Mouse (Mus musculus) bone marrow, adult 2 months (tissue): ENCODE measurements around the gene Ikzf1.

Experiments
- CTCF ChIP-seq: fragments of 200-500 bp; IDR thresholded peaks from 2 replicates; pipeline ENCODE4 v1.5.1; 2011; ENCODE audit warnings: low read length, control low read depth; ENCODE audit not compliant: control insufficient read depth, insufficient read depth
- POLR2A ChIP-seq: fragments of 200-500 bp; IDR thresholded peaks from 2 replicates; pipeline ENCODE4 v1.6.1; 2011; ENCODE audit warnings: low read depth, mild to moderate bottlenecking, control low read depth, low read length, borderline replicate concordance; ENCODE audit not compliant: control insufficient read depth

DNA sequence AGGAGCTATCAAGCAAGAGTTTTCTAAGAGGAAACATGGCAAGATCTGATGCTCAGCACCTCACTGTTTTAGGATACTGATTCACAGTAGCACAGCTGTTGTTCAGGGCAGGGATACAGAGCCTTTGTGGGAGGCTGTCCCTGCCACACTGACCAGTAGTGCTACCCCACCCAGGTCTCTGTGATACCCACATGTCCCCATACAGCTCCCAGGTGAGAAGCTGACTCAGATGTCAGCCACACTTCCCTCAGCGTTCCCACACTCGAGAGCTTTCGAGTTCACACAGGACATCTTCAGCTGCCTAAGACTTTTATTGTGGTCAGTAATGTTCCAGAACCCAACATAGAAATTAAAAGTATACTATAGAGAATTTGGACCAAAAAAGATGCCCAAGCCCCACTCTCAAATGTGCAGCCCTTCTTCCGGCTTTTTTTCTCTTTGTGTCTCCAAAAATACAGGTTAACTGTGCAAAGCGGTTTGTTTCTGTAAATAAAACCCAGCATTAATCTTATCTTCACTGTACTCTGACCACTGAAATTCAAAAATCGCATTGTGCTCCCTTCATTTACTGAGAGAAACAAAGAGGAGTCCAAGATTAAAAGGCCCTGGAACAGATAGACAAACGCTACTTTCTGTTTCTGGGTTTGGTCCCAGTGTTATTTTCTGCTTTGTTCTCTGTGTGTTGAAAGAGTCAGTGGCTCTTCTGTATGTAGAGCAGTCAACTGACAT is 31.3 kb downstream of the Ikzf1 start:
- no peak for TF ChIP-seq POLR2A
- no peak for TF ChIP-seq CTCF
